Mouse (Mus musculus) common myeloid progenitor, adult 5-6 weeks (primary cell): ENCODE measurements at regions not wholly inside any gene's neighbourhood (a gene's known extent, or its start where the extent isn't known, plus 50 kb on each side); places are given as distances from the start of the nearest gene placed in this dataset.
"Not testable (repeated sequence)": the region's sequence is repeated elsewhere in the genome, so short reads cannot be mapped to it uniquely, and the experiment has no call there.

Experiments
- ATAC-seq: replicated peaks from 2 replicates; pipeline ENCODE4 v1.8.0; 2016; ENCODE audit warnings: low read depth, mild to moderate bottlenecking, moderate TSS enrichment, inconsistent platforms; ENCODE audit not compliant: poor library complexity, severe bottlenecking

GRCm38 (mm10) chr11:31615107-31615811 lies 56.4 kb downstream of the Bod1 start:
- ATAC-seq: peak; percentile 61

DNA sequence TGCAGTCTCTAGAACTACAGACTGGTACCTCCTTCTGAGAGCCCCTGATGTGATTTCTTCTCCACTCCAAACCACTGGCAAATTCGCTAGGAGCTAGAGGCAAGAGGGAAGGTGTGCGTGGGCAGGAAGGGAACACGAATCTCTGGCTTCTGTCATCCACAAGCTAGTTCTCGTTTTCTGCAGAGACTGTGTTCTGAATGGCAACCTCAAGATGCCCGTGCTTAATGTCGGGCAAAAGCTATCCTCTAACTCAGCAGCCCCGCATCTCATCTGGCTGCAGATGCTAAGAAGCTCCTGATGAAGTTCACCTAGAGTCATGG lies 57.3 kb downstream of the Bod1 start:
- no peak for ATAC-seq

DNA sequence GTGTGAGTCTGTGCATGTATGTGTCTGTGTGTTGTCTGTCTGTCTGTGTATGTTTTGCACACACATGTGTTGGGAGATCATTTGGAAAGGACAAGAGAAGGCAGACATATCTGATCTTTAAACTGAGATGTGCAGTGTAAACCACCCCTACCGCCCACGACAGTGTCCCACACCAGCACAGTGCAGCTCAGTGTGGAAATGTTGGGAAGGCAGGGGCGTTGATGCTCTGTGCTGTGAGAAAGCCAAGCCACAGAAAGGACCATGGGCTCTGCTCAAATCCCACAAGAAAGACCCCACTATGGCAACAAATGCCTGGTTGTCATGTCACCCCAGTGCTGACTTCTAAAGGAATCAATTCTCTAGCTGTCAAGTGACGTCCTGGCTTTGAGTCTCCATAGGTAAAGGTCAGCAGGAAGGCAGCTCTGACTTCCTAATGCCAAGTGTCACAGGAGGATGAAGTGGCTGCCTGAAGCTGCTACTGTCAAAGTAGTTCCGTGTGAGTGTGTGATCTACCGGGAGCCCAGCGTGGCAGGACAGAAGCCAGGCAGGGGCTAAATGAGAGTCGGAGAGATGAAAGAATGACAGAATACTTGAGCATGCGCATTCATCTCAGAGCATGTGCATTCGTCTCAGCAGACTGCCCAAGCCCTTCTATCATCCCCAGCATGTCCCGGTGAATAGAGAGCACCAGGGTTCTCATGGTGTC lies 57.8 kb downstream of the Bod1 start:
- ATAC-seq: no peak

DNA sequence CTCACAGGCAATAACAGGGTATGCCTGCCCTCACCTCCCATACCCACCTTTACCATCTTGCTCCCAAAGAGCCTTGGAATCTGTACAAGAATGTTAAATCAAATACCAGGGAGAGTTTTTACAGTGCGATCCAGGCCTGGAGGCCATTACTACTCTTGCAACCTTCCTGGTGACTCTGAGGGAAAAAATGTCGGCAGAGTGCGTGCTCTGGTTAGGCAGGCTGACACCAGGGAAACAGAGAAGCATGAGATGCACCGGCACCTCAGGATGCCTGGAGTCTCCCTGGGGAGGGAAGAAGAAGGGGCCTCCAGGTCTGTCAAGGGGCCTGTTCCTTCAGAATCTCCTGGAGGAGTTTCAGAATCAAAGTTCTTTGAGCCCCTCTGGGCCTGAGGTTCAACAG lies 63.2 kb downstream of the Bod1 start:
- ATAC-seq: no peak

- ATAC-seq: no peak
Measured at GRCm38 (mm10) chr11:31601499-31601898, 70.2 kb downstream of the Bod1 start.

GRCm38 (mm10) chr11:31593604-31594003 lies 78.1 kb downstream of the Bod1 start:
- no peak for ATAC-seq

DNA sequence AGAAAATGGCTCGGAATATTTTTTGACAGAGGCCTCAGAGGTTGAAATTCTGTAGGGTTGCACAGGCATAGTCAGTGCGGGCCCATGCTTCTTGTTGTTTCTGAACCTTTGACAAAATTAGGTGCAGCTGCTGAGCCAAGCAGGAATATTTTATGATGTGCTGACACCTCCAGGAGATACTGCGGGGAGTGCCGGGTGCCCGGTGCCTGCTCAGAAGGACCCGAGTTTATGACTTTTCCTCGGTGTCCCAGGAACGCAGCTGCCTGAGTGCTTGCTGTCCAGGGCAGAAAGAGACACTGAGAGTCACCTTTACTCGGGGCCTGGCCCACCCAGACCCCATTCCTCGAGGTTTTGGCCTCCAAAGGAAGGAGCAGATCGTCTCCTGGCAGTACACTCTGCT lies 79.6 kb downstream of the Bod1 start:
- ATAC-seq: no peak

GRCm38 (mm10) chr11:31591037-31591554 lies 80.6 kb downstream of the Bod1 start:
- no peak for ATAC-seq

DNA sequence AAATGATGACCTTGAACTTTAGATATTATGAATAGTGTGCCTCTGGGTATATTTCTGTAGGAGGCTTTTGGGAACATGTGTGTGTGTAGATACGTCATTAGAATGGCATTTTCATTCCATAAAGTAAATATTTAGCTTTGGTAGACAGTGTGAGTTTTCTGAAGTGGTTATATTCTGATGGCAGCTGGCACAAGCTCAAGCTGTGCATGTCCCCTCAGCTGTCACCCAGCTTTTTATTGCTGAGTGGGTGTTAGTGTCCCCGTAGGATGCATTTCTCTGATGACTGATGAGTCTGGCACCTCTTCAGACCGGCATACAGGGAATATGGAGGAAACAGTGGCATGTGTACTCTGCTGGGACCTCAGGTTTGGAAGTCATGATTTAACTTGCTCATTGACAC lies 96.7 kb downstream of the Bod1 start:
- ATAC-seq: no peak

DNA sequence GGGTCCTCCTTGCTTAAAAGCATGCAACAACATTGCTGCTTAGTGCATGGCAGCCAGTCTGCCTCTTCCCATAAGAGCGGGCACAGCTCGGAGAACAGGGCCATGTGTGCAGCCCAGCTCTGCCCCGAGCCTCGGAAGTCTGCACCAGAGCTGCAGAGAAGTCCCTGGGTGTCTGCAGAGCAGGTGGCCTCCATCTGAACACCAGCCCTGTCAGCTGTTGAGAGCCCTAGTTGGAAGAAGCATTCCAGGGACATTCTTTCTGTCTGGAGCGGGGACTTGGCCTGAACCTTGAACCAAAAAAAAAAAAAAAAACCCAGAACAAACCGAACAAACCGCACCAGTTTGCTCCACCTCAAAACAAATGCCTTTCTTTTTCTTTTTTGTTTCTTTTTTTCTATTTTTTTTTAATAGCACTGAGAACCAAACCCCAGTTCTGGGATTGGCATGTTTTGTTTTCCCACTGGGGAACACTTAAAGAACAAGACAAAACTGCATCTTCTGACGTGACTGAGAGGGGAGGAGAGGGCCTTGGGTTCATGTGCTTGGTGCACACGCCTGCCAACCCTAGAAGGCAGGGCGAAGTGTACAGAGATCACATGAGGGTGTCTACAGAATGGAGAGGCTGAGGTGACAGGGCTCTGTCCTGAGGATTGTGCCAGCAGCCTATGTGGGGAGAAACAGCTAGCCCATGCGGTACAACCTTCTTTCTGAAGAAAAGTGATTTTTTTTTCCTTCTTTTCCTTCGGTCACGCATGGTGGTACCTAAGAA lies 106.8 kb downstream of the Bod1 start:
- ATAC-seq: no peak

- ATAC-seq: no peak
Measured at GRCm38 (mm10) chr11:31563826-31564741, 107.6 kb downstream of the Bod1 start.

DNA sequence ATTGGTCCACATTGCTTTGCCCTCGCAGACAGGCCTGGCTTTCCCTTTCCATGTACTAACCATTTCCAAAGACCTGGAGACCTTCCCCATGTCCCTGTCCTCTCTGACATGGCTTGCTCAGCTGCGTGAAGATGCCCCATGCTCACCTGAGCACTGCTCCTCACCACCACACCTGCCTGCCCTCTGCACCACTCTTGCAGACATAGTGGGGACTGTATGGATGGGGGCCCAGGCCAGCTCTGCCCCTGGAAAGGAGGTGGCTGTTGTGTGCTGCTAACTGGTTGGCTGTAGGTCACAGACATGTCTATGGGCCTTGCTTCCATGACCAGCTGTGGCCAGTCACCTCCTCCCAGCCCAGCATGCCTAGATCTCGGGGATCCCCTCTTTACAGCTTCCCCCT lies 108.7 kb downstream of the Bod1 start:
- ATAC-seq: no peak

GRCm38 (mm10) chr11:31560775-31561174 lies 110.9 kb downstream of the Bod1 start:
- ATAC-seq: no peak

- no peak for ATAC-seq
Measured at GRCm38 (mm10) chr11:31555042-31555441, 116.6 kb downstream of the Bod1 start.

DNA sequence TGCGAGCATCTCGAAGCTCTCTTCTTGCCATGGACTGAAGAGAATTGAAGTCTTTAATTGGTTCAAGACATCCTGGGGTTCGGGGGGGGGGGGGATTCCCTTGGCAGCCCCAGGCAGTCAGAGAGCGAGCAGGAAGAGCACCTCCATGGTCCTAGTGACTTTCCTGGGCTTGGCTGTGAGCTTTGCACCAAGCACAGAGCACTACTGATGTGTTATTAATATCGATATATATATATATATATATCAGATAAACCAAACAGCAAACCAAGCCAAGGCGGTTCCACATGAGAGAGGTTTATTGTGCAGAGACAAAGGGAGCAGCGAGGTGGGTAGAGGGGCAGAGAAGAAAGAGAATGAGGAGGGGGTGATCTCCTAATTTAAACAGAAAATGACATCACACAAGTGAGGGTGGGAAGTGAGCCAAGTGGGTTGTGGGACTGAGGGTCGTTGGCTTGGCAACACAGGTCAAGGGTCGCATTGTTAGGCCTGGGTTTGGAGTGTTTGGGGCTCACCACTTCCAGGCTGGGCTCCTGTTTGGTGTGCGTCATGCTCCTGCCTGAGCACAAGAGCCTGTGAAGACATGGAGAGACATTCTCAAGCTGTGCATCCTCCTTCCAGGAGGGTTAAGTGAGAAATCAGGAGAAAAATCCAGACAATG lies 119.9 kb downstream of the Bod1 start:
- ATAC-seq: no peak

DNA sequence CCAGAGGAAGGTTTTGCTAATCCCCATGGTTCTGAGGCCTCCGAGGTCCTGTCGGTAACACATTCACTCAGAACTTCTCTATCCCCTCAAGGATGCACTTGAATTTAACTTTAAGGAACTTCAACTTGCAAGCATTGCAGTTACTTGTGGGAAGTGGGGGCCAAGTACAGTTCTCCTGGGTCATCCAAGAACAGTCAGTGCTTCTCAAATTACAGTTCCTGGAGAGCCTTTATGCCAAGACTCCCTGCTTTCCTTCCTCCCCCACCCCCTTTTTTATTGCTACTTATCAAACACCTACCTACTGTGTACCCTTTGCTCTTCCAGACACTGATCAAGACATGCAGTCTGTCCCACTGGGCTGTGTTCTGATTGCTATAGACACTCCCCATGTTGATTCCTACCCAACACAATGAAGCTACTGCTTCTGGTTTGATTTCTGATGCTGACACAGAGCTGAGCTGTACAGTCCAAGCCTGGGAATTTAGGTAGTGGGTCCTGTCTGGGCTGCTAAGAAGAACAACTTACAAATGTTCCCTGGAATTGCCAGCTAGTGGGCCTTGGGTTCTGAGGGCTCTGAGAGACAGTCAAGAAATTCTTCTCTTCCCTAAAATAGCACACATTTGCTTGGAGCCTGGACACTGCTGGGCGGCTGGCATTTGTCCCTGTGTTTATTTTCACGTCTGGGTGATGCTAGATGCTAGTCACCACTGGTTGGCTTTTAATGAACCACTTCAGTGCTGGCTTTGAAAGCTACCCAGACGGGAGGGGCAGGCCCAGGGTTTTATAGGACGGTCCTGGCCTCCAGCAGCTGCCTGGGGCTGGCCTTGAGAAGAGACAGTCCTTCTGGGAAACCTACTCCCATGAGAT lies 120.7 kb downstream of the Bod1 start:
- no peak for ATAC-seq

- ATAC-seq: not testable (repeated sequence)
Measured at GRCm38 (mm10) chr11:31545514-31545913, 126.2 kb downstream of the Bod1 start.

DNA sequence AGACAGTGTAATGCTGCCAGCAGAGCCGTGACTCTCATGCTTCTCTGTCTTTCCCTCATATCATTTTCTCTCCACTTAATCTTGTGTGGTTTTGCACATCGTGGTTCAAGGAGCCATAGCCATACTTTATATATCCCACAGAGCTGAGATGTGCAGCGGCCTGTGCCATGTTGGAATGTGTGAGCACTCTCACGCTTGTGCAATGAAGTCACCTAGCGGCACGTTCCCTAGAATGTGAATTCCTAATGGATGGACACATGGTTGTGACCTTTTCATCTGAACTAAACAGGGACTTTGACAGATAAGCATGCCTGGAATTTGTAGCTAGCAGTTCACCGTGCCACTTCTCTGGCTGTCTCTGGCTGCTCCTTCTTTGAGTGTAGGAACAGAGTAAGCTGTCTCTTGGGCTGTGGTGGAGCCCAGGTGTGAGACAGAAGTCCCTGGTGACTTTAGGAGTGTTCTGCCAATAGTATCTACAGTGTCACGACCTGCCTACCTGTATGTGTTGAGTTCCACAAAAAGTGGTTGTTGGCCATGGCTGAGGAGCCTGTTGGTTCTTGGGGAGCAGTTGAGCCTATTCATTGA lies 129.0 kb downstream of the Bod1 start:
- no peak for ATAC-seq
